Mouse (Mus musculus): ENCODE measurements at regions not wholly inside any gene's neighbourhood (a gene's known extent, or its start where the extent isn't known, plus 50 kb on each side); places are given as distances from the start of the nearest gene placed in this dataset.

DNA sequence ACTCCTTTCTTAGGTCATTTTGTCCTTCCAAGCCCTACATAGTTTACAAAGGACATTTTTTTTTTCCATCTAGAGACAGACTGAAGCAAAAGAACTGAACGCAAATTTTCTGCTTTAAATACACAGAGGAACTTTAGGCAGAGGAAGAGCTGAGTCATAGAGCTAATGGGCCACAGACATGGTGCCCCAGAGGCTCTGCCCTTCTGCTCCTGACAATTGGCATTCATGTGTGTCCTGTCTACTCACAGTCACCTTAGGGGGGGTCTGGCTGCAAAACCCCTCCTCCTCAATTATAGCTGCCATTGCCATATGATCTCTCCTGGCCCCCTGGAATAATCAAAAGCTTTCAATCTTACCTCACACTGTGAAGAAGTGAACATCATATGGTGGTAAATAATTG is 223.2 kb upstream of the Gnpda2 start:
- no peak for DNase-seq
- WGBS: 11% methylated on average over 1 of the region's 1 CpGs
- TF ChIP-seq CTCF (IDR thresholded peaks at IDR 0.05; ENCODE audit: borderline replicate concordance, insufficient read depth, low read depth, low read length) (no peak), POLR2A (IDR thresholded peaks at IDR 0.05; ENCODE audit: borderline replicate concordance, insufficient read depth, low read length) (no peak)
- Histone ChIP-seq H3K4me1 (ENCODE audit: control insufficient read depth, insufficient read depth, low read length) (no peaks in the 10 kb centered on the region), H3K27me3 (ENCODE audit: control insufficient read depth, insufficient read depth, low read length) (no peaks in the 10 kb centered on the region), H3K4me3 (replicated peaks; ENCODE audit: insufficient read depth, low read depth, low read length) (no peak overlapping the region), H3K27ac (ENCODE audit: insufficient read depth, low read length) (no peak overlapping the region)

DNA sequence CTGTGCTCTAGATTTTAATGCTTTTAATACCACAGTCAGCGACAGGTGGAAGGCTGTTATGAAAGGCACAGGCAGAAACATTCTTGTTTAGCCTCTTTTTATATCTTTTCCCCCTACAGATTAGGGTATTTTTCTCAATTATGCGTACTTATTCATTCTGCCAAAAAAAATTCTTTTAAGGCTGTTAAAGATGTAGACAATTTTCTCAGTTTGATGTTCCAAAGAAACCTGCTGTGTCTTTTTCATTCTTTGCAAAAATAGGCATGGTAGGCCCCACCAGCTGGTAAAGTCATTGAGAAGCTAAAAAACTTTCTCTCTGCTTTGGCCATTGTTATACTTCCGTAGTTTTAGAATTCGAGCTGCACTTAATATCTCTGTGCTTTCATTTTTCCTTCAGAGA is 210.5 kb upstream of the Gnpda2 start:
- TF ChIP-seq POLR2A (IDR thresholded peaks at IDR 0.05; ENCODE audit: borderline replicate concordance, insufficient read depth, low read length) (no peak), CTCF (IDR thresholded peaks at IDR 0.05; ENCODE audit: borderline replicate concordance, insufficient read depth, low read depth, low read length) (no peak)
- H3K27ac ChIP-seq (ENCODE audit: insufficient read depth, low read length): no peak overlapping the region
- DNase-seq: no peak
- H3K4me1 ChIP-seq (ENCODE audit: control insufficient read depth, insufficient read depth, low read length): no peaks in the 10 kb centered on the region
- WGBS: 41% methylated on average over 4 of the region's 4 CpGs
- H3K4me3 ChIP-seq (replicated peaks; ENCODE audit: insufficient read depth, low read depth, low read length): no peak overlapping the region
- no peaks in the 10 kb centered on the region for H3K27me3 ChIP-seq (ENCODE audit: control insufficient read depth, insufficient read depth, low read length)

DNA sequence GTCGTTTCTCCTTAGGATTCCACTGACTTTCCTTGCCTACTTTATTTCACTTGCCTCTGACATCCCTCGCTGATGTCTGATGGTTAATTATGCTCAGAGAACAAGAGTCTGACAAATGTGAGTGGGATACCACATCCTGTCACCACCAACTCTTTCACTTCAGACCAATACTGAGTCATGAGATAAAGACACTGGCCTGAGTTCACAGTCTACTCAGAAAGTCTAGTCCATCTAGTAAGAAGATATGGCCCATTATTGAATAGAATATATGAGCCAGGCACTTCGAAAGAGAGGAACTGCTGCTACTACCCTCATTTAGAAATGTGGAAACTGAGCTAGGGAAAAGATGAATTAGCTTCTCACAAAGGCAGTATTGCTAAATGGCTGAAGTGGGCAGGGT is 210.0 kb upstream of the Gnpda2 start:
- Histone ChIP-seq H3K27ac (ENCODE audit: insufficient read depth, low read length) (no peak overlapping the region), H3K27me3 (ENCODE audit: control insufficient read depth, insufficient read depth, low read length) (no peaks in the 10 kb centered on the region), H3K4me1 (ENCODE audit: control insufficient read depth, insufficient read depth, low read length) (no peaks in the 10 kb centered on the region), H3K4me3 (replicated peaks; ENCODE audit: insufficient read depth, low read depth, low read length) (no peak overlapping the region)
- no peak for DNase-seq
- no peak for TF ChIP-seq CTCF (IDR thresholded peaks at IDR 0.05; ENCODE audit: borderline replicate concordance, insufficient read depth, low read depth, low read length)
- TF ChIP-seq POLR2A (IDR thresholded peaks at IDR 0.05; ENCODE audit: borderline replicate concordance, insufficient read depth, low read length): no peak
- WGBS: 82% methylated on average over 3 of the region's 3 CpGs

DNA sequence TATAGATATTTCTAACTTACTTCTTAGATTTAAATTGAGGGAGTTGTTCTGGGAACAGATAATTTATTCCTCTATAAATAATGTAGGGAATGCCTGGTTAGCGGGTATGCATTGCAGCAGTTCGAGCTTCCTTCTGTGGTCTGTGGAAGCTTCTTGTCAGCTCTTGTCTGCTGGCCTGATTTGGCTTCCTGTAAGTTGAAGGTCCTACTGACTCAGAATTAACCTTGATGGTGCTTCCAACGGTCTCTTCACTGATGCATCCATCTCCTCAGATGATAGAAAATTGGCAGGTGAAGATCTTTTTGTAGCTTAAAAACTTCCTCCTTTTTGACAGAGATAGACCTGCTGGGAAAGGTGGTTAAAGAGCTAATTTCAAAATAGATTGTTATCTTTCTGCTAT is 203.2 kb upstream of the Gnpda2 start:
- H3K4me3 ChIP-seq (replicated peaks; ENCODE audit: insufficient read depth, low read depth, low read length): no peak overlapping the region
- H3K4me1 ChIP-seq (ENCODE audit: control insufficient read depth, insufficient read depth, low read length): no peaks in the 10 kb centered on the region
- TF ChIP-seq POLR2A (IDR thresholded peaks at IDR 0.05; ENCODE audit: borderline replicate concordance, insufficient read depth, low read length) (no peak), CTCF (IDR thresholded peaks at IDR 0.05; ENCODE audit: borderline replicate concordance, insufficient read depth, low read depth, low read length) (no peak)
- DNase-seq: no peak
- 57% methylated on average over 3 of the region's 3 CpGs for WGBS
- H3K27ac ChIP-seq (ENCODE audit: insufficient read depth, low read length): no peak overlapping the region
- H3K27me3 ChIP-seq (ENCODE audit: control insufficient read depth, insufficient read depth, low read length): no peaks in the 10 kb centered on the region

DNA sequence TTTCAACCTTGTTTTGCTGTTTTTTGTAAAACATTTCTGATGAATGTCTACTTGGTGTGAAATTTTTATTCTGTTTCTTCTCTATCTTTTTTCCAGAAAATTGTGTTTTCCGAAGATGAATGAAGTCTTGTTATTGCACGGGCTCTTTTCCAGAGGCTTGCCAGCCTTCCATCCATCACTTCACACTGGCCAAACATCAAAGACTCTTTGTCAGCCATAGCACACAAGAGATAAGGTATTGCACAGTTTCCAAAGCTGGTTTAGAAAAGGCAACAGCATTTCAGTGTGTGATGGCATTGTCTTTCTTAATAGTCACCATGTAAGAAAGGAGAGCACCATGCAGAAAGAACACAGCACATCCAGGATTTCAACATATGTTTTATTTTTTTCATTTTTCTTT is 202.5 kb upstream of the Gnpda2 start:
- 23% methylated on average over 2 of the region's 2 CpGs for WGBS
- TF ChIP-seq POLR2A (IDR thresholded peaks at IDR 0.05; ENCODE audit: borderline replicate concordance, insufficient read depth, low read length) (no peak), CTCF (IDR thresholded peaks at IDR 0.05; ENCODE audit: borderline replicate concordance, insufficient read depth, low read depth, low read length) (no peak)
- no peak for DNase-seq

DNA sequence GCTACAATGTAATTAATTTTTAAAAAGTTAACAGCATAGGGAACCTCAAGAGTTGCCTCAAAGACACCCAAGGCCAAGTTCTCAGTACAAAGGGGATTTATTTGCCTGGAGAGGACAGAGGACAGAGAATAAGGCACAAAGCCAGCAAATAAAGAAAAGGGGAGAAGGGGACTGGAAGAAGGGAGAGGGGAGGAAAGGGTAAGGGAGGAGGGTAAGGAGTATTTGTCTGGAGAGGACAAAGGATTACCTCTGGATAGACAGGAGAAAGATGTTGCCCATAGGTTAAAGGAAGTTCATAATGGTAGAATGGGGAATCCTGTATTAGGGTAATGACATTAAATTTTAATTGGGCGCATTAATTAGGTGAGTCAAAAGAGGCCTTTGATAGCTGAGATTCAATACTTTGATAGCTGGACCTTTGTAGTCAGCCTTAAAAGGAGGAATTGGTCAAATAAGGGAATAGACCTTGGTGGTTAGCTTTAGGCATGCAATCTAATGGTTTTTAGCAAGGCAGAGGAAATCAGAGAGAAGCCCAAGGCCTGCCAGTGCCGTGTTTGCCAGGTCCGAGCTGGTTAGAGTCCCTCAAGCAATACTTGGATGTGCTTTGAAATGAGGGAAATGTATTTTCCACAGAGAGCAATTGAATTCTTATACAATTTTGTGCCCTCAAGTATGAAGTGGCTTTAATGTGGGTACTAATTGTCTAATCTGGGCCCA is 164.8 kb upstream of the Gnpda2 start:
- Histone ChIP-seq H3K4me3 (replicated peaks; ENCODE audit: insufficient read depth, low read depth, low read length) (no peak overlapping the region), H3K27ac (ENCODE audit: insufficient read depth, low read length) (no peak overlapping the region), H3K4me1 (ENCODE audit: control insufficient read depth, insufficient read depth, low read length) (no peaks in the 10 kb centered on the region), H3K27me3 (ENCODE audit: control insufficient read depth, insufficient read depth, low read length) (no peaks in the 10 kb centered on the region)
- TF ChIP-seq CTCF (IDR thresholded peaks at IDR 0.05; ENCODE audit: borderline replicate concordance, insufficient read depth, low read depth, low read length) (no peak), POLR2A (IDR thresholded peaks at IDR 0.05; ENCODE audit: borderline replicate concordance, insufficient read depth, low read length) (no peak)
- DNase-seq: no peak
- WGBS: 84% methylated on average over 3 of the region's 3 CpGs

More for the DNA sequence above, 202.5 kb upstream of the Gnpda2 start:
- no peaks in the 10 kb centered on the region for H3K4me1 ChIP-seq (ENCODE audit: control insufficient read depth, insufficient read depth, low read length)
- no peak overlapping the region for H3K4me3 ChIP-seq (replicated peaks; ENCODE audit: insufficient read depth, low read depth, low read length)
- H3K27ac ChIP-seq (ENCODE audit: insufficient read depth, low read length): no peak overlapping the region
- no peaks in the 10 kb centered on the region for H3K27me3 ChIP-seq (ENCODE audit: control insufficient read depth, insufficient read depth, low read length)

DNA sequence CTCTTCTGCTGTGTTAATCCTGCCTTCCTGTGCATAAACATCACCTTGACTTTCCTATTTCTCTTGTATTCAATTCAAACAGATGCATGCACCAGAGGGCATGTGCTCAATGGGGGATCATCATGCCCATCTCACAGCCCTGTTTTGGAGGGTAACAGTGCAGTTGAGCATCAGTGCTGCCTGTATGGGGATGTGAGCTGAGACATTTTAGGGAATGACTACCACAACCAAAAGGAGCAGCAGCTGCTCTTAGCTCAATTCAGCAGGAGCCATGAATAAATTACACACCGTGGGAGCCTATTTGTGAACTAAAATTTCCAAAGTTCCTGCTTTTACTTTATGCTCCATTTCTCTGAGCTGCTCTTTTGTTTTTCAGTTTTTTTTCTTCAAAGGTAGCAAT is 164.2 kb upstream of the Gnpda2 start:
- TF ChIP-seq CTCF (IDR thresholded peaks at IDR 0.05; ENCODE audit: borderline replicate concordance, insufficient read depth, low read depth, low read length) (no peak), POLR2A (IDR thresholded peaks at IDR 0.05; ENCODE audit: borderline replicate concordance, insufficient read depth, low read length) (no peak)
- WGBS: 17% methylated on average over 1 of the region's 1 CpGs
- Histone ChIP-seq H3K27ac (ENCODE audit: insufficient read depth, low read length) (no peak overlapping the region), H3K4me1 (ENCODE audit: control insufficient read depth, insufficient read depth, low read length) (no peaks in the 10 kb centered on the region), H3K27me3 (ENCODE audit: control insufficient read depth, insufficient read depth, low read length) (no peaks in the 10 kb centered on the region), H3K4me3 (replicated peaks; ENCODE audit: insufficient read depth, low read depth, low read length) (no peak overlapping the region)
- no peak for DNase-seq

DNA sequence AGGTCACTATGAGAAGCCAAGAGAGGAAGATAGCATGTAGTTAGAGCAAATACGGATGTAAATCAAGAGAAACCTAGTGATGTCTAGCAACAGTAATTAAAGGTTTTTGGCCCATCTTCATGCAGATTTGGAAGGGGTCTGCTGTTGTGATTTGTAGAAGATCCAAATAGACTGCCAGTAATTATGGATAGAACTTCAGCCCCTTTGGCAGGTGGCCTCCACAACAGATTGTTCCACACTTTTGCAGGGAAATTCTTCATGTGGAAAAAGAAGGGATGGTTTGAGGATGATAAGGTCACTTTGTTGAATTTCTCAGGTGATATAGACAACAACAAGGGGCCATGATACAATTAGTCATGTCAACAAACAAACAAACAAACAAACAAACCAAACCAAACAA is 148.4 kb upstream of the Gnpda2 start:
- WGBS: 19% methylated on average over 1 of the region's 1 CpGs
- Histone ChIP-seq H3K4me3 (replicated peaks; ENCODE audit: insufficient read depth, low read depth, low read length) (no peak overlapping the region), H3K27me3 (ENCODE audit: control insufficient read depth, insufficient read depth, low read length) (no peaks in the 10 kb centered on the region), H3K4me1 (ENCODE audit: control insufficient read depth, insufficient read depth, low read length) (no peaks in the 10 kb centered on the region), H3K27ac (ENCODE audit: insufficient read depth, low read length) (no peak overlapping the region)
- DNase-seq: no peak
- no peak for TF ChIP-seq POLR2A (IDR thresholded peaks at IDR 0.05; ENCODE audit: borderline replicate concordance, insufficient read depth, low read length)

Measured in cerebellum, adult 2 months (tissue).